Mouse (Mus musculus) kidney, adult 11 months (tissue): Measurements from ENCODE around the gene Sc5d.
A peak's percentile ranks its signal among the peaks of the same experiment; 100 is the strongest.

Source experiments
- DNase-seq: peaks from one replicate; pipeline ENCODE4 v3.0.0; 2022

Gene Sc5d

GRCm38 (mm10) chr9:42264145-42264544 lies at the start of gene Sc5d:
Gene Sc5d, minus strand, starts transcription at chr9:42264256.
- peak; percentile 95 for DNase-seq

- no peak for DNase-seq
These were observed 47.3 kb upstream of the Sc5d start for GRCm38 (mm10) chr9:42311311-42311710.

- no peak for DNase-seq
These were observed 39.8 kb upstream of the Sc5d start for GRCm38 (mm10) chr9:42303894-42304293.

- no peak for DNase-seq
These were observed 37.1 kb upstream of the Sc5d start for GRCm38 (mm10) chr9:42301082-42301633.

GRCm38 (mm10) chr9:42296297-42296922 lies 32.4 kb upstream of the Sc5d start:
- DNase-seq: no peak

GRCm38 (mm10) chr9:42294131-42294530 lies 30.1 kb upstream of the Sc5d start:
- DNase-seq: no peak

GRCm38 (mm10) chr9:42293596-42293995 lies 29.5 kb upstream of the Sc5d start:
- DNase-seq: no peak

GRCm38 (mm10) chr9:42293051-42293450 lies 29.0 kb upstream of the Sc5d start:
- no peak for DNase-seq

- no peak for DNase-seq
These were observed 15.6 kb upstream of the Sc5d start for GRCm38 (mm10) chr9:42279676-42280075.

GRCm38 (mm10) chr9:42278046-42278445 lies 14.0 kb upstream of the Sc5d start:
- no peak for DNase-seq

GRCm38 (mm10) chr9:42277606-42278005 lies 13.6 kb upstream of the Sc5d start:
- no peak for DNase-seq

- no peak for DNase-seq
These were observed 13.1 kb upstream of the Sc5d start for GRCm38 (mm10) chr9:42277162-42277561.

GRCm38 (mm10) chr9:42275761-42276145 lies 11.7 kb upstream of the Sc5d start:
- DNase-seq: no peak

- DNase-seq: peak; percentile 11
These were observed 11.1 kb upstream of the Sc5d start for GRCm38 (mm10) chr9:42275027-42275760.

- no peak for DNase-seq
These were observed 9.7 kb upstream of the Sc5d start for GRCm38 (mm10) chr9:42273682-42274296.

- DNase-seq: no peak
These were observed 9.1 kb upstream of the Sc5d start for GRCm38 (mm10) chr9:42273174-42273573.

- no peak for DNase-seq
These were observed 8.6 kb upstream of the Sc5d start for GRCm38 (mm10) chr9:42272690-42273089.

- no peak for DNase-seq
These were observed 7.4 kb upstream of the Sc5d start for GRCm38 (mm10) chr9:42271456-42271855.

GRCm38 (mm10) chr9:42270617-42271016 lies 6.6 kb upstream of the Sc5d start:
- no peak for DNase-seq

- DNase-seq: no peak
These were observed 6.0 kb upstream of the Sc5d start for GRCm38 (mm10) chr9:42270081-42270480.

GRCm38 (mm10) chr9:42268371-42268770 lies 4.3 kb upstream of the Sc5d start:
- no peak for DNase-seq

- no peak for DNase-seq
These were observed 1.3 kb upstream of the Sc5d start for GRCm38 (mm10) chr9:42265309-42265708.

- DNase-seq: no peak
These were observed 346 bp downstream of the Sc5d start for GRCm38 (mm10) chr9:42263709-42264111.

GRCm38 (mm10) chr9:42260481-42260880 lies 3.6 kb downstream of the Sc5d start:
- no peak for DNase-seq
